In genomic region chr17:25222951-25223601, GRCm38 (mm10) we compare ENCODE assay signal across 8 mouse cellular contexts. TPM values are rescaled to one million over a fixed set of nuclear protein-coding genes. Genes with fewer than 3 reads are reported as not detected.
DNase-seq lines count a peak whose midpoint lies in the region; ATAC-seq and TF ChIP-seq lines count a peak whose summit lies in the region.

No protein-coding gene starts in this region.

- peaks cover 8% of the 10 kb centered on the region for H3K4me1 ChIP-seq in bone marrow, adult 2 months (ENCODE audit: control insufficient read depth, insufficient read depth, low read length)
- peaks cover 11% of the 10 kb centered on the region for H3K4me1 ChIP-seq in forebrain, embryonic 15.5 days
- H3K4me1 ChIP-seq in liver, postnatal 0 days (ENCODE audit: insufficient read depth), result peaks cover 46% of the 10 kb centered on the region

- H3K9ac ChIP-seq in forebrain, embryonic 15.5 days (replicated peaks), result no peak overlapping the region; the same call in 1 of the 2 replicates
- H3K9ac ChIP-seq in liver, postnatal 0 days (replicated peaks), result peak overlapping the region; percentile 73

- no peak for TF ChIP-seq POLR2A in bone marrow, adult 2 months (IDR thresholded peaks at IDR 0.05; ENCODE audit: borderline replicate concordance, control insufficient read depth, low read depth, low read length)

- no peak for TF ChIP-seq CTCF in layer of hippocampus, adult 2 months (conservative IDR thresholded peaks at IDR 0.05)
- TF ChIP-seq CTCF in bone marrow, adult 2 months (IDR thresholded peaks at IDR 0.05; ENCODE audit: control insufficient read depth, insufficient read depth, low read length), result no peak
- TF ChIP-seq CTCF in liver, postnatal 0 days (IDR thresholded peaks at IDR 0.05; ENCODE audit: low read depth), result no peak

- peaks cover 13% of the 10 kb centered on the region; the same call in 1 of the 2 replicates for H3K36me3 ChIP-seq in forebrain, embryonic 15.5 days
- H3K36me3 ChIP-seq in liver, postnatal 0 days (replicated peaks; ENCODE audit: insufficient read depth, low read length), result peaks cover 18% of the 10 kb centered on the region

- no peaks in the 10 kb centered on the region for H3K9me3 ChIP-seq in forebrain, embryonic 15.5 days
- H3K9me3 ChIP-seq in liver, postnatal 0 days (ENCODE audit: low read length), result no peaks in the 10 kb centered on the region

- TF ChIP-seq EP300 in liver, postnatal 0 days (IDR thresholded peaks at IDR 0.05; ENCODE audit: low read depth), result peak; percentile 55; the same call in 1 of the 2 replicates

- no peaks in the 10 kb centered on the region for H3K27me3 ChIP-seq in forebrain, embryonic 15.5 days
- no peaks in the 10 kb centered on the region for H3K27me3 ChIP-seq in liver, postnatal 0 days (ENCODE audit: insufficient read depth, low read length)

- intact Hi-C loops in heart, postnatal 25 days (cut with DNase I), result no loop called here

- peak overlapping the region; percentile 59 for H3K4me3 ChIP-seq in layer of hippocampus, adult 2 months
- H3K4me3 ChIP-seq in bone marrow, adult 2 months (replicated peaks; ENCODE audit: control insufficient read depth, low read depth, low read length), result peak overlapping the region; percentile 70
- H3K4me3 ChIP-seq in forebrain, embryonic 15.5 days, result peak overlapping the region; percentile 20; the same call in 1 of the 2 replicates
- H3K4me3 ChIP-seq in liver, postnatal 0 days (ENCODE audit: low read depth, low read length), result peak overlapping the region; percentile 67

- H3K27ac ChIP-seq in layer of hippocampus, adult 2 months, result peak overlapping the region; percentile 86
- peak overlapping the region; percentile 81 for H3K27ac ChIP-seq in bone marrow, adult 2 months (ENCODE audit: control insufficient read depth, insufficient read depth, low read depth, low read length, poor library complexity)
- no peak overlapping the region for H3K27ac ChIP-seq in forebrain, embryonic 15.5 days (replicated peaks)
- H3K27ac ChIP-seq in liver, postnatal 0 days (ENCODE audit: low read depth), result peak overlapping the region; percentile 84

- DNase-seq in layer of hippocampus, adult 2 months (ENCODE audit: low spot score in 2 of 2), result no peak
- no peak for DNase-seq in layer of hippocampus, postnatal 25 days (ENCODE audit: extremely low spot score in 1 of 2, low spot score in 1 of 2)
- DNase-seq in liver, postnatal 0 days, result no peak
- no peak for DNase-seq in embryo, embryonic 10.5 days (ENCODE audit: low spot score)
- no peak for DNase-seq in left cerebral cortex, adult 11 months (ENCODE audit: low spot score)
- no peak for DNase-seq in heart, postnatal 25 days (ENCODE audit: low spot score)

- WGBS in bone marrow, adult 2 months, result 7% methylated on average over 6 of the region's 6 CpGs
- WGBS in forebrain, embryonic 15.5 days, result 33% methylated on average over 6 of the region's 6 CpGs
- WGBS in liver, postnatal 0 days (ENCODE audit: insufficient replicate concordance), result 15% methylated on average over 6 of the region's 6 CpGs

- H3K4me2 ChIP-seq in forebrain, embryonic 15.5 days (replicated peaks), result peak overlapping the region; percentile 61; the same call in 1 of the 2 replicates
- H3K4me2 ChIP-seq in liver, postnatal 0 days (ENCODE audit: low read depth, low read length), result peak overlapping the region; percentile 91

- no peak for ATAC-seq in forebrain, embryonic 15.5 days (replicated peaks)
- peak; percentile 55 for ATAC-seq in liver, postnatal 0 days

RNA-seq across cellular contexts. Expression of gene Gnptg, which starts 16.8 kb away (rescaled TPM):
- total RNA-seq in layer of hippocampus, adult 2 months (2021), result 10 to 100 TPM; 73.7 to 77.4 TPM
- 10 to 100 TPM; 74.3 to 74.9 TPM for total RNA-seq in layer of hippocampus, postnatal 25 days (2021)
- polyA plus RNA-seq in bone marrow, adult 2 months (2011; ENCODE audit: insufficient read depth, insufficient read length, low replicate concordance, missing spikeins), result 10.8 and 21.7 TPM in 2 replicates
- polyA plus RNA-seq in forebrain, embryonic 15.5 days (2015; fragmentation: Nextera tagmentation; extraction: Ambion mirVana), result 85.5 and 85.7 TPM in 2 replicates
- 21.2 and 22.8 TPM in 2 replicates for polyA plus RNA-seq in liver, postnatal 0 days (2015; fragmentation: Nextera tagmentation; extraction: Ambion mirVana)
- 10 to 100 TPM; 10.8 to 12.3 TPM for total RNA-seq in heart, postnatal 25 days (2021)

RNA-seq across cellular contexts. Expression of gene Tsr3, which starts 16.9 kb away (rescaled TPM):
- total RNA-seq in layer of hippocampus, adult 2 months (2021), result 10 to 100 TPM; 25.0 to 26.2 TPM
- 10 to 100 TPM; 25.1 to 28.5 TPM for total RNA-seq in layer of hippocampus, postnatal 25 days (2021)
- polyA plus RNA-seq in bone marrow, adult 2 months (2011; ENCODE audit: insufficient read depth, insufficient read length, low replicate concordance, missing spikeins), result 24.4 and 37.1 TPM in 2 replicates
- polyA plus RNA-seq in forebrain, embryonic 15.5 days (2015; fragmentation: Nextera tagmentation; extraction: Ambion mirVana), result 66.2 and 69.2 TPM in 2 replicates
- polyA plus RNA-seq in liver, postnatal 0 days (2015; fragmentation: Nextera tagmentation; extraction: Ambion mirVana), result 19.1 and 19.7 TPM in 2 replicates
- 1 to 10 TPM; 7.4 to 8.7 TPM for total RNA-seq in heart, postnatal 25 days (2021)

RNA-seq across cellular contexts. Expression of gene Baiap3, which starts 33.1 kb away (rescaled TPM):
- 10 to 100 TPM in 1 of 2 experiments, 1 to 10 TPM in 1; 9.9 to 10.5 TPM for total RNA-seq in layer of hippocampus, adult 2 months (2021)
- total RNA-seq in layer of hippocampus, postnatal 25 days (2021), result 1 to 10 TPM; 6.6 to 8.9 TPM
- 4.7 and 14.3 TPM in 2 replicates for polyA plus RNA-seq in bone marrow, adult 2 months (2011; ENCODE audit: insufficient read depth, insufficient read length, low replicate concordance, missing spikeins)
- 7.2 and 10.1 TPM in 2 replicates for polyA plus RNA-seq in forebrain, embryonic 15.5 days (2015; fragmentation: Nextera tagmentation; extraction: Ambion mirVana)
- 0.54 and 0.58 TPM in 2 replicates for polyA plus RNA-seq in liver, postnatal 0 days (2015; fragmentation: Nextera tagmentation; extraction: Ambion mirVana)
- under 1 TPM; 0.55 to 0.61 TPM for total RNA-seq in heart, postnatal 25 days (2021)

RNA-seq across cellular contexts. Expression of gene Unkl, which starts 34.9 kb away (rescaled TPM):
- total RNA-seq in layer of hippocampus, adult 2 months (2021), result 10 to 100 TPM; 36.4 to 40.6 TPM
- 10 to 100 TPM; 32.5 to 34.4 TPM for total RNA-seq in layer of hippocampus, postnatal 25 days (2021)
- 9.5 and 29.1 TPM in 2 replicates for polyA plus RNA-seq in bone marrow, adult 2 months (2011; ENCODE audit: insufficient read depth, insufficient read length, low replicate concordance, missing spikeins)
- 10.6 and 14.2 TPM in 2 replicates for polyA plus RNA-seq in forebrain, embryonic 15.5 days (2015; fragmentation: Nextera tagmentation; extraction: Ambion mirVana)
- polyA plus RNA-seq in liver, postnatal 0 days (2015; fragmentation: Nextera tagmentation; extraction: Ambion mirVana), result 2.3 and 3.4 TPM in 2 replicates
- 1 to 10 TPM; 8.4 to 9.6 TPM for total RNA-seq in heart, postnatal 25 days (2021)

RNA-seq across cellular contexts. Expression of gene BC003965, which starts 38.7 kb away (rescaled TPM):
- total RNA-seq in layer of hippocampus, adult 2 months (2021), result 10 to 100 TPM; 20.4 to 22.0 TPM
- 10 to 100 TPM; 20.7 to 21.5 TPM for total RNA-seq in layer of hippocampus, postnatal 25 days (2021)
- polyA plus RNA-seq in bone marrow, adult 2 months (2011; ENCODE audit: insufficient read depth, insufficient read length, low replicate concordance, missing spikeins), result 13.1 and 19.4 TPM in 2 replicates
- 35.7 and 37.8 TPM in 2 replicates for polyA plus RNA-seq in forebrain, embryonic 15.5 days (2015; fragmentation: Nextera tagmentation; extraction: Ambion mirVana)
- polyA plus RNA-seq in liver, postnatal 0 days (2015; fragmentation: Nextera tagmentation; extraction: Ambion mirVana), result 15.6 and 15.8 TPM in 2 replicates
- 10 to 100 TPM; 22.1 to 23.2 TPM for total RNA-seq in heart, postnatal 25 days (2021)

Comparison
In these comparisons a context has a peak if more than half of its experiments do, and no peak if none do; other contexts are left out.
1. H3K4me3 ChIP-seq: peak in every context shown above with its lines; median percentile 70 in bone marrow, adult 2 months; 67 in liver, postnatal 0 days; 59 in layer of hippocampus, adult 2 months; 20 in forebrain, embryonic 15.5 days.
2. RNA of gene Gnptg, which starts 16.8 kb away (total RNA-seq): 73.7 to 77.4 TPM in layer of hippocampus, adult 2 months and 74.3 to 74.9 TPM in layer of hippocampus, postnatal 25 days; 10.8 to 12.3 TPM in heart, postnatal 25 days; every median in the first group is over 4 times any median in the second.
3. RNA of gene Baiap3, which starts 33.1 kb away (total RNA-seq): 9.9 to 10.5 TPM in layer of hippocampus, adult 2 months and 6.6 to 8.9 TPM in layer of hippocampus, postnatal 25 days; 0.55 to 0.61 TPM in heart, postnatal 25 days; every median in the first group is over 4 times any median in the second.